Mouse (Mus musculus) forebrain, embryonic 15.5 days (tissue): ENCODE results near the gene Gm5795. TPM values are rescaled to one million over a fixed set of nuclear protein-coding genes. Genes with fewer than 3 reads are reported as not detected.
"Not testable (repeated sequence)": the region's sequence is repeated elsewhere in the genome, so short reads cannot be mapped to it uniquely, and the experiment has no call there.

ENCODE experiments used
- ATAC-seq: fragments of 200-750 bp; cut with Nextera tagmentation; replicated peaks from 2 replicates; pipeline ENCODE4 v1.8.0; 2017; ENCODE audit warnings: mild to moderate bottlenecking, moderate TSS enrichment, moderate library complexity
- H3K27ac ChIP-seq: fragments of 300-500 bp; sonication (generic); replicated peaks from 2 replicates; pipeline ENCODE4 v1.5.1; 2015; ENCODE audit warnings: mild to moderate bottlenecking, inconsistent platforms
- H3K27me3 ChIP-seq: fragments of 300-500 bp; sonication (generic); 2 replicates; pipeline ENCODE4 v1.6.1; 2015; ENCODE audit warnings: inconsistent platforms
- H3K36me3 ChIP-seq: fragments of 300-500 bp; sonication (generic); 2 replicates; pipeline ENCODE4 v1.6.1; 2015; ENCODE audit warnings: mild to moderate bottlenecking, inconsistent platforms
- H3K4me1 ChIP-seq: fragments of 300-500 bp; sonication (generic); 2 replicates; pipeline ENCODE4 v1.6.1; 2015; ENCODE audit warnings: inconsistent platforms
- H3K4me2 ChIP-seq: fragments of 300-500 bp; sonication (generic); replicated peaks from 2 replicates; pipeline ENCODE4 v1.6.1; 2015; ENCODE audit warnings: mild to moderate bottlenecking, inconsistent platforms
- H3K4me3 ChIP-seq: fragments of 300-500 bp; sonication (generic); 2 replicates; pipeline ENCODE4 v1.5.1; 2015; ENCODE audit warnings: mild to moderate bottlenecking, inconsistent platforms
- H3K9ac ChIP-seq: fragments of 300-500 bp; sonication (generic); replicated peaks from 2 replicates; pipeline ENCODE4 v1.6.1; 2015; ENCODE audit warnings: mild to moderate bottlenecking, inconsistent platforms
- H3K9me3 ChIP-seq: fragments of 300-500 bp; sonication (generic); 2 replicates; pipeline ENCODE4 v1.6.1; 2016; ENCODE audit warnings: inconsistent platforms
- WGBS: fragments of 180-500 bp; shearing (Covaris S2); methylation state at CpG from one replicate; pipeline ENCODE4 v1.1.7; 2015; ENCODE audit warnings: mixed read lengths; 5-methylcytosine and 5-hydroxymethylcytosine counted together
- polyA plus RNA-seq: library from polyadenylated mRNA; unstranded; fragments of >200 nt; fragmentation: Nextera tagmentation; extraction: Ambion mirVana; gene quantifications from 2 replicates; pipeline ENCODE4 v1.2.1, GENCODE M21; 2015

Gene Gm5795
- 0.24 TPM in 1 of 2 replicates, not detected in the other for polyA plus RNA-seq

- WGBS: no CpG with 5 or more reads among the region's 2 CpGs
- H3K27me3 ChIP-seq, H3K9me3 ChIP-seq, H3K4me2 ChIP-seq, H3K4me3 ChIP-seq, H3K27ac ChIP-seq, ATAC-seq, H3K9ac ChIP-seq, H3K36me3 ChIP-seq, H3K4me1 ChIP-seq: not testable (repeated sequence)
Observed at GRCm38 (mm10) chr14:3187955-3188354, at the start of gene Gm5795. TSS of gene Gm5795 (plus strand) at chr14:3188255.

GRCm38 (mm10) chr14:3208272-3209152, 20.5 kb downstream of the Gm5795 start, which contains the start of gene D830030K20Rik:
TSS of gene D830030K20Rik (plus strand) at chr14:3208488.
- WGBS: under 1% methylated on average over 25 of the region's 62 CpGs
- H3K27me3 ChIP-seq, H3K9me3 ChIP-seq, H3K36me3 ChIP-seq, ATAC-seq, H3K27ac ChIP-seq, H3K4me1 ChIP-seq: not testable (repeated sequence)
- peak within 1 kb of the TSS; percentile 83 for H3K4me2 ChIP-seq
- peak within 1 kb of the TSS; percentile 61 for H3K9ac ChIP-seq
- peak within 1 kb of the TSS; percentile 55 for H3K4me3 ChIP-seq

- not testable (repeated sequence) for H3K4me3 ChIP-seq, H3K4me1 ChIP-seq, H3K36me3 ChIP-seq, H3K27me3 ChIP-seq, H3K9me3 ChIP-seq, H3K9ac ChIP-seq, H3K27ac ChIP-seq, ATAC-seq
- peak overlapping the region; percentile 33; the same call in 1 of the 2 replicates for H3K4me2 ChIP-seq
- 10% methylated on average over 9 of the region's 11 CpGs for WGBS
Observed at GRCm38 (mm10) chr14:3209367-3209766, 21.3 kb downstream of the Gm5795 start.

Other genes starting within 250 kb of the Gm5795 start
- gene Gm2888, start 158.3 kb upstream of the Gm5795 start, polyA plus RNA-seq: not detected in 2 replicates
- 8.2 and 9.7 TPM in 2 replicates for gene Gm2897, start 139.0 kb upstream of the Gm5795 start, polyA plus RNA-seq
- gene Gm10340, start 54.3 kb upstream of the Gm5795 start, polyA plus RNA-seq: not detected in 2 replicates
- gene D830030K20Rik, start 20.2 kb downstream of the Gm5795 start, polyA plus RNA-seq: 16.1 and 16.2 TPM in 2 replicates
- gene Gm2956, start 144.4 kb downstream of the Gm5795 start, polyA plus RNA-seq: not detected in 2 replicates
- gene Gm10413, start 206.8 kb downstream of the Gm5795 start, polyA plus RNA-seq: not detected in 2 replicates
- gene Gm10409, start 224.4 kb downstream of the Gm5795 start, polyA plus RNA-seq: 11.3 and 12.4 TPM in 2 replicates
- 6.2 and 7.2 TPM in 2 replicates for gene Gm3005, start 239.8 kb downstream of the Gm5795 start, polyA plus RNA-seq